Comparison of ENCODE assay signal across 10 mouse cellular contexts in genomic region chr5:118015028-118015427, GRCm38 (mm10). TPM values are rescaled to one million over a fixed set of nuclear protein-coding genes. Genes with fewer than 3 reads are reported as not detected.
DNase-seq lines count a peak whose midpoint lies in the region; ATAC-seq and TF ChIP-seq lines count a peak whose summit lies in the region.
"Had no signal": no experiment of that assay in that cellular context is flagged by ENCODE, and none has a peak within 500 bp of the region (broad histone marks: within the 10 kb centered on the region; RNA-seq: fewer than 3 reads in every experiment).

No protein-coding gene starts in this region.

- 43% methylated on average over 11 of the region's 12 CpGs for WGBS in liver, postnatal 0 days (ENCODE audit: insufficient replicate concordance)
- 27% methylated on average over 12 of the region's 12 CpGs for WGBS in liver, embryonic 12.5 days (ENCODE audit: insufficient replicate concordance)
- WGBS in embryonic facial prominence, embryonic 15.5 days: 13% methylated on average over 12 of the region's 12 CpGs

- TF ChIP-seq EP300 in liver, postnatal 0 days (IDR thresholded peaks at IDR 0.05; ENCODE audit: low read depth): no peak

- no peaks in the 10 kb centered on the region for H3K9me3 ChIP-seq in liver, postnatal 0 days (ENCODE audit: low read length)
- H3K9me3 ChIP-seq in liver, embryonic 12.5 days (replicated peaks): no peaks in the 10 kb centered on the region
- no peaks in the 10 kb centered on the region for H3K9me3 ChIP-seq in embryonic facial prominence, embryonic 15.5 days (replicated peaks)

- peak; percentile 37 for DNase-seq in liver, postnatal 0 days
- peak; percentile 84 for DNase-seq in ZHBTc4 (ENCODE audit: low read depth, low spot score)
- peak; percentile 75 for DNase-seq in heart, postnatal 4 days
- peak; percentile 38 for DNase-seq in ovary, postnatal 14 days (ENCODE audit: low spot score)
- no peak for DNase-seq in spleen, adult 12 weeks (ENCODE audit: low spot score)
- DNase-seq in spleen, postnatal 36 days (ENCODE audit: low spot score in 2 of 2): no peak

- no peak for ATAC-seq in liver, postnatal 0 days
- no peak for ATAC-seq in liver, embryonic 12.5 days
- peak; percentile 32 for ATAC-seq in embryonic facial prominence, embryonic 15.5 days (ENCODE audit: insufficient number of reproducible peaks, low FRiP score, low TSS enrichment, low read depth)

- 0 out of 2 replicates have a peak, but pooled peaks cover 6% of the 10 kb centered on the region for H3K27me3 ChIP-seq in liver, postnatal 0 days (ENCODE audit: insufficient read depth, low read length)
- H3K27me3 ChIP-seq in liver, embryonic 12.5 days (replicated peaks): peaks cover 39% of the 10 kb centered on the region
- H3K27me3 ChIP-seq in embryonic facial prominence, embryonic 15.5 days: 0 out of 2 replicates have a peak, but pooled peaks cover 6% of the 10 kb centered on the region

- TF ChIP-seq CTCF in liver, postnatal 0 days (IDR thresholded peaks at IDR 0.05; ENCODE audit: low read depth): no peak

- no peak overlapping the region for H3K4me2 ChIP-seq in liver, postnatal 0 days (ENCODE audit: low read depth, low read length)
- H3K4me2 ChIP-seq in liver, embryonic 12.5 days: no peak overlapping the region
- no peak overlapping the region for H3K4me2 ChIP-seq in embryonic facial prominence, embryonic 15.5 days (replicated peaks)

- H3K4me3 ChIP-seq in liver, postnatal 0 days (ENCODE audit: low read depth, low read length): no peak overlapping the region
- no peak overlapping the region for H3K4me3 ChIP-seq in liver, embryonic 12.5 days
- no peak overlapping the region for H3K4me3 ChIP-seq in embryonic facial prominence, embryonic 15.5 days (replicated peaks)

- no peaks in the 10 kb centered on the region for H3K4me1 ChIP-seq in liver, postnatal 0 days (ENCODE audit: insufficient read depth)
- H3K4me1 ChIP-seq in liver, embryonic 12.5 days: no peaks in the 10 kb centered on the region
- peaks cover 7% of the 10 kb centered on the region for H3K4me1 ChIP-seq in embryonic facial prominence, embryonic 15.5 days

- H3K9ac ChIP-seq in liver, postnatal 0 days (replicated peaks): no peak overlapping the region
- H3K9ac ChIP-seq in liver, embryonic 12.5 days: no peak overlapping the region
- no peak overlapping the region for H3K9ac ChIP-seq in embryonic facial prominence, embryonic 15.5 days

- H3K36me3 ChIP-seq in liver, postnatal 0 days (replicated peaks; ENCODE audit: insufficient read depth, low read length): 0 out of 2 replicates have a peak, but pooled peaks cover 3% of the 10 kb centered on the region
- H3K36me3 ChIP-seq in liver, embryonic 12.5 days: 0 out of 2 replicates have a peak, but pooled peaks cover 4% of the 10 kb centered on the region
- no peaks in the 10 kb centered on the region for H3K36me3 ChIP-seq in embryonic facial prominence, embryonic 15.5 days

- no peak overlapping the region for H3K27ac ChIP-seq in liver, postnatal 0 days (ENCODE audit: low read depth)
- H3K27ac ChIP-seq in liver, embryonic 12.5 days: no peak overlapping the region
- H3K27ac ChIP-seq in embryonic facial prominence, embryonic 15.5 days (replicated peaks): no peak overlapping the region
- H3K27ac ChIP-seq: macrophage had no signal

RNA-seq across cellular contexts. Expression of gene Tesc, which starts 12.5 kb away (rescaled TPM):
- polyA plus RNA-seq in liver, postnatal 0 days (2015; fragmentation: Nextera tagmentation; extraction: Ambion mirVana): 4.5 and 4.6 TPM in 2 replicates
- polyA plus RNA-seq in liver, embryonic 12.5 days (2016; fragmentation: Nextera tagmentation; extraction: Ambion mirVana): 1.5 and 2.0 TPM in 2 replicates
- 30.2 and 38.2 TPM in 2 replicates for polyA plus RNA-seq in embryonic facial prominence, embryonic 15.5 days (2015; fragmentation: Nextera tagmentation; extraction: Ambion mirVana)
- total RNA-seq in heart, postnatal 4 days (2021): 10 to 100 TPM; 57.1 to 58.8 TPM
- total RNA-seq: MEL had no signal
- polyA plus RNA-seq: macrophage had no signal

RNA-seq across cellular contexts. Expression of gene Fbxo21, which starts 38.5 kb away (rescaled TPM):
- 29.9 and 33.0 TPM in 2 replicates for polyA plus RNA-seq in liver, postnatal 0 days (2015; fragmentation: Nextera tagmentation; extraction: Ambion mirVana)
- polyA plus RNA-seq in liver, embryonic 12.5 days (2016; fragmentation: Nextera tagmentation; extraction: Ambion mirVana): 28.1 and 28.3 TPM in 2 replicates
- 55.1 and 55.3 TPM in 2 replicates for polyA plus RNA-seq in embryonic facial prominence, embryonic 15.5 days (2015; fragmentation: Nextera tagmentation; extraction: Ambion mirVana)
- total RNA-seq in heart, postnatal 4 days (2021): 10 to 100 TPM; 59.3 to 62.4 TPM

Comparison
In these comparisons a context has a peak if more than half of its experiments do, and no peak if none do; other contexts are left out.
1. DNase-seq: peak in liver, postnatal 0 days (single experiment), ZHBTc4 (single experiment), heart, postnatal 4 days (single experiment) and ovary, postnatal 14 days (single experiment); none in spleen, adult 12 weeks (single experiment) and spleen, postnatal 36 days (0 of 2).